Mouse (Mus musculus) liver, embryonic 12.5 days (tissue): Measurements from ENCODE around the gene P2rx2. TPM values are rescaled to one million over a fixed set of nuclear protein-coding genes. Genes with fewer than 3 reads are reported as not detected.
A peak's percentile ranks its signal among the peaks of the same experiment; 100 is the strongest.

Experiments used
- ATAC-seq: fragments of 200-750 bp; cut with Nextera tagmentation; 2 replicates; pipeline ENCODE4 v1.8.0; 2017; ENCODE audit warnings: moderate number of reproducible peaks, mild to moderate bottlenecking, moderate library complexity
- H3K27ac ChIP-seq: fragments of 300-500 bp; sonication (generic); 2 replicates; pipeline ENCODE4 v1.5.1; 2016; ENCODE audit warnings: mild to moderate bottlenecking
- H3K27me3 ChIP-seq: fragments of 300-500 bp; sonication (generic); replicated peaks from 2 replicates; pipeline ENCODE4 v1.6.1; 2016; ENCODE audit warnings: mild to moderate bottlenecking, moderate library complexity
- H3K36me3 ChIP-seq: fragments of 300-500 bp; sonication (generic); 2 replicates; pipeline ENCODE4 v1.6.1; 2016; ENCODE audit warnings: mild to moderate bottlenecking, moderate library complexity
- H3K4me1 ChIP-seq: fragments of 300-500 bp; sonication (generic); 2 replicates; pipeline ENCODE4 v1.6.1; 2016
- H3K4me2 ChIP-seq: fragments of 300-500 bp; sonication (generic); 2 replicates; pipeline ENCODE4 v1.6.1; 2016; ENCODE audit warnings: mild to moderate bottlenecking, moderate library complexity
- H3K4me3 ChIP-seq: fragments of 300-500 bp; sonication (generic); 2 replicates; pipeline ENCODE4 v1.5.1; 2016; ENCODE audit warnings: mild to moderate bottlenecking, moderate library complexity
- H3K9ac ChIP-seq: fragments of 300-500 bp; sonication (generic); 2 replicates; pipeline ENCODE4 v1.6.1; 2016; ENCODE audit warnings: mild to moderate bottlenecking, moderate library complexity
- H3K9me3 ChIP-seq: fragments of 300-500 bp; sonication (generic); replicated peaks from 2 replicates; pipeline ENCODE4 v1.6.1; 2016; ENCODE audit warnings: mild to moderate bottlenecking, moderate library complexity
- WGBS: fragments of 180-500 bp; shearing (Covaris S2); methylation state at CpG from one replicate; pipeline ENCODE4 v1.1.7; 2016; ENCODE audit not compliant: insufficient replicate concordance; 5-methylcytosine and 5-hydroxymethylcytosine counted together
- polyA plus RNA-seq: library from polyadenylated mRNA; unstranded; fragments of >200 nt; fragmentation: Nextera tagmentation; extraction: Ambion mirVana; gene quantifications from 2 replicates; pipeline ENCODE4 v1.2.1, GENCODE M21; 2016

The P2rx2 gene
- polyA plus RNA-seq = 0.06 TPM in 1 of 2 replicates, not detected in the other

DNA sequence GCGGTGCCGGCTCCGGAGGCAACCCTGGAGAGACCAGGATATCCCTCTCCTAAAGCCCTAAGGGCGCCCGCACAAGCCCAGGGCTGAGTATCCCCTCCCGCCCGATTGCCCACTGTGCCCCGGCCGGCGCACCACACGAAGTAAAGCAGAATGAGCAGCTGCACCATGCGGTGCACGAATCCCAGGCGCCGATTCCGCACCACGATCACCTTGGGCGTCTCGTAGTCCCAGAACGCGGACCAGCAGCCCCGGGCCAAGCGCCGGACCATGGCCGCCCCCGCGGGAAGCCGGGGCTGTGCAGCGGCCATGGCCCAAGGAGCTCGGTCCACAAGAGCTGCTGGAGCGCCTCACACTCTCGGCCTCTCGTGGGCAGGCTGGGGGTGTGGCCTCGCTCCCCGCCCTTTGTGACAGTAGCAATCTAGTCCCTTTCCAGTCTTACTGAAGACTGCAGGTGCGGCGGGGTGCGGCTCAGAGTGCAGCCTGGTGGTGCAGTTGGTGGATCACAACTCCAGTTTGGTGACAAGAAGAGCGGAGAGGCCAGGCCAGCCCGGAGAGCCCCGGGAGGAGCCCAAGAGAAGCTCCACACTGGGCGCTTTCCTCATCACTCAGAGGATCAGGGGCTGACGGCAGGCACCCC lies at the start of gene P2rx2:
P2rx2 (minus strand) TSS at position 565 of the 637 bp plus-strand sequence.
- Histone ChIP-seq H3K4me2 (peak within 1 kb of the TSS; percentile 65), H3K4me1 (peaks cover 11% of the 10 kb centered on the region), H3K27me3 (peaks cover 65% of the 10 kb centered on the region), H3K27ac (no peak within 1 kb of the TSS), H3K9ac (no peak within 1 kb of the TSS), H3K4me3 (peak within 1 kb of the TSS; percentile 45), H3K9me3 (no peaks in the 10 kb centered on the region), H3K36me3 (peaks cover 14% of the 10 kb centered on the region)
- peak; percentile 40 for ATAC-seq
- 4% methylated on average over 43 of the region's 43 CpGs for WGBS

DNA sequence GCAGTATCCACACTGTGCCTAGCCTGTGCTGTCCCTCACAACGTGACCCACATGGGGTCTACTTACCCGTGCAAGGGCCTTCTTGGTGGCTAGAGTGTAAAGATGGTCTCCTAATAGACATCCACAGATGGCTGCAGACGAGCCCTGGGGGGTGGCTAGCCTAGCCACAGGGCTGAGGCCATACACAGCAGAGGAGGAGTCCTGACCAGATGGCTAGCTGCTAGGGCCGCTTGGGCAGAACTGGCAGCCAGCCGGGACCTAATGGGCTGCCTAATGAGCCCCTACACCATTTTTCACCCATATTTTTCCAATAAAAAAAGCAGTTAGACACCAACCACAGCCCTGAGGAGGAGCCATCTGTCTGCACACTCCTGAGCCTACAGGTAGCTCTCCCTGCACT lies 49.7 kb upstream of the P2rx2 start:
- no peak for ATAC-seq
- Histone ChIP-seq H3K27me3 (peaks cover 7% of the 10 kb centered on the region), H3K9me3 (no peaks in the 10 kb centered on the region), H3K27ac (no peak overlapping the region), H3K9ac (no peak overlapping the region), H3K4me2 (no peak overlapping the region), H3K36me3 (no peaks in the 10 kb centered on the region), H3K4me3 (no peak overlapping the region), H3K4me1 (peaks cover 4% of the 10 kb centered on the region; the same call in 1 of the 2 replicates)
- 73% methylated on average over 5 of the region's 5 CpGs for WGBS

DNA sequence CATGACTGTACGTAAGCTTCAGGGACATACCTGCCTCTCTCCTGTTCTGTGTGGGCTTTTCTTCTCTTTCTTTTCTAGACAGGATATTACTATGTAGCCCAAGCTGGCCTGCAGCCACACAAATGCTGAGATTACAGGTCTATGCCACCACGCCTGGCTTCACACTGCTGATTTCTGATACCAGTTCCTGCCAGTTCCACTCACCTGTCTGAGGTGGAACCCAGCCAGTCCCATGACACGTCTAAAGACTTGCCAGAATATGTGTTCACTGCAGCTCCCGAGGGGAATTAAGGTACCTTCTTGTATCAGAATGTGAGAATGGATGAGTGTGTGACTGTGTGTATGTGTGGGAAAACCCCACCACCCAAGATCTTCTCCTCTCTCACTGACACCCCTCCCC lies 47.6 kb upstream of the P2rx2 start:
- Histone ChIP-seq H3K27ac (no peak overlapping the region), H3K9me3 (no peaks in the 10 kb centered on the region), H3K27me3 (peaks cover 28% of the 10 kb centered on the region), H3K4me2 (no peak overlapping the region), H3K36me3 (no peaks in the 10 kb centered on the region), H3K4me3 (no peak overlapping the region), H3K9ac (no peak overlapping the region), H3K4me1 (peaks cover 19% of the 10 kb centered on the region)
- no peak for ATAC-seq
- WGBS = 66% methylated on average over 4 of the region's 4 CpGs

DNA sequence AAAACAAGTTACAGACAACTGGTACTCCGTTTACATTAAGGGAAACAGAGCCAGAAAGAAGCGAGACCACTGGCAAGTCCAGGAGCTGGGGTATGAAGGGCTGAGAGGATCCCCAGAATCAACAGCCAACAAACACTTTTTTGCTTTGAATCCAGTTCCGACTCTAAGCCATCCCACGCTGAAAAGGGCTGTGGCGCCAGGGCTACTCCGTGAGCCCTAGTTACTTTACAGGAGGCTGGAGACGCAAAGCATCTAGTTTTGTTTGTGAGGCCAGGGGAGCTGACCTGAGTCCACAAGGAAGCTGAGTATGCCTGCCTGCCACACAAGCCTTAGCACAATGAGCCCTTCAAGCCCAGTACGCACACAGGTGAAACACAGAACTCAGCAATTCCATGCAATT lies 44.3 kb upstream of the P2rx2 start:
- Histone ChIP-seq H3K4me1 (peaks cover 14% of the 10 kb centered on the region), H3K27me3 (peaks cover 41% of the 10 kb centered on the region), H3K4me3 (peak overlapping the region; percentile 53), H3K36me3 (no peaks in the 10 kb centered on the region), H3K9ac (peak overlapping the region; percentile 24; the same call in 1 of the 2 replicates), H3K27ac (no peak overlapping the region), H3K9me3 (no peaks in the 10 kb centered on the region), H3K4me2 (peak overlapping the region; percentile 75)
- ATAC-seq = no peak
- WGBS = 29% methylated on average over 8 of the region's 8 CpGs

DNA sequence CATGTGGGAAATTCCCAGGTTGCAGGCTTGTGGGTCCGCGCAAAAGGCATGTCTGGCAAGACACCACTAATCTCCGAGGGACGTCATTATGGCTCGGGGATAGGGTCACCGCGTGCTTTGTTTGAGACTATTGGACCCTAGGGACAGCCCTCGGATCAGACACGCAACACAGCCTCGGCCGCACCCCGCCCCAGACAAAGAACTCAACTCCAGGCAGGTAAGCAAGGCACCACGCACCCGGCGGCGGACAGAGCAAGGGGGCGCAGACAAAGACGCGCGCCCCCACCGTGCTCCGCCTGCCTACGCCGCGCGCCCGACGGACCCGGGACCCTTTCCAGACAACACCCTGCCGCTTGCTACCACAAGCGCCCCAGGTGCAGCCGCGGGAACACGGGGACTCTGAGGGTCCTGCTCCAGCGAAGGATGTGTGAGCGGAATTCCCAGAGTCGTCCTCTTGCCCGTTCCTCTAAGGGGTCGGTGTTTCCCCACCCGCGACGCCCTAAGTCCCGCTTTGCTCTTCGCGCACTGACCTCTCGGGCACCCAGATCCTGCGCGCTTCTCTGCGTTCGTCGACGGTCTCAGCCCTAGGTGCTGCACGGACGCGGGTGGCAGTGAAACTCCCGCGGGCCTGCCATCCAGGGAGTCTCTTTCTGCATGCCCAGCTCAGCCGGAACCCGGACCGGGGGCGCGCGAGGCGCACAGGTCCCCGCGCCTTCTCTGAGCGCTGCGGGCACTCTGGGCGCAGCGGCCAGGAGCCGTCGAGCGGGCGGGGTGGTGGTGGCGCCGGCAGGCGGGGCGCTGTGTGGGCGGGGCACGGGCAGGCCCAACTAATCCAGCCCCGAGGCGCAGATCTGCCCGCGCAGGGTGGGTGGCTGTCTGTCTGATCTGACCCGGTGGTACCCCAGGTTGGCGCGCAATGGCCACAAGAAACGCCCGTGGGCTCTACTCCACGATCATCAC lies 43.6 kb upstream of the P2rx2 start:
- H3K27ac ChIP-seq = no peak overlapping the region
- peak overlapping the region; percentile 75 for H3K4me2 ChIP-seq
- H3K36me3 ChIP-seq = no peaks in the 10 kb centered on the region
- ATAC-seq = peak; percentile 73
- peak overlapping the region; percentile 24; the same call in 1 of the 2 replicates for H3K9ac ChIP-seq
- H3K27me3 ChIP-seq = peaks cover 41% of the 10 kb centered on the region
- WGBS = 4% methylated on average over 90 of the region's 90 CpGs
- peak overlapping the region; percentile 53 for H3K4me3 ChIP-seq
- peaks cover 14% of the 10 kb centered on the region for H3K4me1 ChIP-seq
- H3K9me3 ChIP-seq = no peaks in the 10 kb centered on the region

DNA sequence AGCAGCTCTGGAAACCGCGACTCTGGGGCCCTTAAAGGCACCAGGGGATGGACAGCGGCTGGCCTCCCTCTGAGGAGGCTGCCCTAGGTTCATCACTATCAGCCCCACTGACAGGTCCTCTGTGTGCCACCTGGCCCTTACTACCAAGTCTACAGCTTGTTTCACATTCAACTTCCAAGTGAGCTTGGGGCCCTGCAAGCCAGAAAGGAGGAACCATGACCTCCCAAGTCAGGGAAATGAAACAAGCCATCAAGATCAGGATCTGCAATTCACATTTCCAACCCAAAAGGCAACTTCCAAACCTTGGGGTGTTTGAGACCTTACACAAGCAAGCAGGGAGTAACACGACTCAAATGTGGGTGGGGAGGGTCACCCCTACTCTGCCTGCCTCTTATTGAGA lies 42.3 kb upstream of the P2rx2 start:
- Histone ChIP-seq H3K36me3 (no peaks in the 10 kb centered on the region), H3K9ac (no peak overlapping the region), H3K4me3 (no peak overlapping the region), H3K27ac (no peak overlapping the region), H3K4me2 (no peak overlapping the region), H3K9me3 (no peaks in the 10 kb centered on the region), H3K27me3 (peaks cover 41% of the 10 kb centered on the region), H3K4me1 (peaks cover 14% of the 10 kb centered on the region)
- WGBS = 41% methylated on average over 4 of the region's 4 CpGs
- no peak for ATAC-seq

GRCm38 (mm10) chr5:110384491-110384890 lies 41.5 kb upstream of the P2rx2 start:
- no peak overlapping the region for H3K27ac ChIP-seq
- no peak overlapping the region for H3K4me3 ChIP-seq
- ATAC-seq = no peak
- no peak overlapping the region for H3K9ac ChIP-seq
- no peaks in the 10 kb centered on the region for H3K36me3 ChIP-seq
- H3K27me3 ChIP-seq = peaks cover 41% of the 10 kb centered on the region
- peaks cover 14% of the 10 kb centered on the region for H3K4me1 ChIP-seq
- 73% methylated on average over 6 of the region's 6 CpGs for WGBS
- no peaks in the 10 kb centered on the region for H3K9me3 ChIP-seq
- no peak overlapping the region for H3K4me2 ChIP-seq

GRCm38 (mm10) chr5:110379823-110380222 lies 36.8 kb upstream of the P2rx2 start:
- 67% methylated on average over 4 of the region's 4 CpGs for WGBS
- Histone ChIP-seq H3K4me3 (no peak overlapping the region), H3K4me2 (no peak overlapping the region), H3K4me1 (no peaks in the 10 kb centered on the region), H3K27ac (no peak overlapping the region), H3K27me3 (peaks cover 5% of the 10 kb centered on the region), H3K9ac (no peak overlapping the region), H3K36me3 (peaks cover 38% of the 10 kb centered on the region), H3K9me3 (no peaks in the 10 kb centered on the region)
- ATAC-seq = no peak

- Histone ChIP-seq H3K4me3 (no peak overlapping the region), H3K27me3 (no peaks in the 10 kb centered on the region; the same call in 1 of the 2 replicates), H3K4me1 (no peaks in the 10 kb centered on the region), H3K9me3 (no peaks in the 10 kb centered on the region), H3K27ac (no peak overlapping the region), H3K9ac (no peak overlapping the region), H3K36me3 (peaks cover 41% of the 10 kb centered on the region), H3K4me2 (no peak overlapping the region)
- ATAC-seq = no peak
- WGBS = 85% methylated on average over 15 of the region's 15 CpGs
Measured at GRCm38 (mm10) chr5:110379086-110379485, 36.1 kb upstream of the P2rx2 start.

DNA sequence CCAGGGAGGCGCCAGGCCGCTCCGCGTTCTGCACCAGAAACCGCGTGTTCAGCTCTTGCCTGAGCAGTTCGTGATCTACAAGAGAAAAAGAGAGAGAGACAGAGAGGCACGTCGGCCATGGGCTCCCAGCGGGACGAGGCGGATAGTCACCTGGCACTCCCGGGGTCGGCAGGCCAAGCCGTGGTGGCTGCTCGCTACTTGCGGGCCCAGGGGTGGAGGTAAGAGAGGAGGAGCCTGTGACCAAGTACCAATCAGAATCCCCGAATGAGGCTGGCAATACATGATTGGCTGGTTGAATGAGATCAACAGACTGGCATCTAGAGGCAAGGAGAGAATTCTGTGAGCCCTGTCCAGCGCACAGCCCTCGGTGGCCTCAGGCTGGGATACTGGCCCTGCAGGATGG lies 35.2 kb upstream of the P2rx2 start:
- H3K27me3 ChIP-seq = no peaks in the 10 kb centered on the region
- 59% methylated on average over 20 of the region's 20 CpGs for WGBS
- H3K4me2 ChIP-seq = no peak overlapping the region
- ATAC-seq = peak; percentile 20; the same call in 1 of the 2 replicates
- no peaks in the 10 kb centered on the region for H3K4me1 ChIP-seq
- H3K4me3 ChIP-seq = no peak overlapping the region
- H3K36me3 ChIP-seq = peaks cover 41% of the 10 kb centered on the region
- no peak overlapping the region for H3K27ac ChIP-seq
- H3K9me3 ChIP-seq = no peaks in the 10 kb centered on the region
- H3K9ac ChIP-seq = no peak overlapping the region

GRCm38 (mm10) chr5:110376802-110377433 lies 33.9 kb upstream of the P2rx2 start:
- 52% methylated on average over 8 of the region's 8 CpGs for WGBS

More at GRCm38 (mm10) chr5:110376802-110377433, 33.9 kb upstream of the P2rx2 start:
- H3K4me3 ChIP-seq = no peak overlapping the region
- peaks cover 41% of the 10 kb centered on the region for H3K36me3 ChIP-seq
- no peak overlapping the region for H3K4me2 ChIP-seq
- no peak overlapping the region for H3K27ac ChIP-seq
- no peaks in the 10 kb centered on the region for H3K9me3 ChIP-seq
- H3K4me1 ChIP-seq = no peaks in the 10 kb centered on the region
- ATAC-seq = peak; percentile 52; the same call in 1 of the 2 replicates
- H3K9ac ChIP-seq = no peak overlapping the region
- H3K27me3 ChIP-seq = no peaks in the 10 kb centered on the region
